ENCODE assay signal across 8 mouse cellular contexts in genomic region chr13:33964206-33965046, GRCm38 (mm10). TPM values are rescaled to one million over a fixed set of nuclear protein-coding genes. Genes with fewer than 3 reads are reported as not detected.
DNase-seq lines count a peak whose midpoint lies in the region; ATAC-seq and TF ChIP-seq lines count a peak whose summit lies in the region.

TSS of gene Nqo2 (plus strand) at chr13:33964687.

- 3% methylated on average over 22 of the region's 22 CpGs for WGBS in kidney, embryonic 14.5 days
- WGBS in limb, embryonic 15.5 days, result 3% methylated on average over 22 of the region's 22 CpGs

- no peaks in the 10 kb centered on the region for H3K36me3 ChIP-seq in kidney, embryonic 14.5 days (ENCODE audit: control insufficient read depth, insufficient read depth, low read length)
- no peaks in the 10 kb centered on the region for H3K36me3 ChIP-seq in limb, embryonic 15.5 days

- peak within 1 kb of the TSS; percentile 51 for H3K4me2 ChIP-seq in kidney, embryonic 14.5 days (replicated peaks; ENCODE audit: low read depth, low read length)
- peak within 1 kb of the TSS; percentile 68 for H3K4me2 ChIP-seq in limb, embryonic 15.5 days

- peak; percentile 89 for DNase-seq in A20 (ENCODE audit: low read depth, low spot score)
- peak; percentile 78 to 79 for DNase-seq in heart, adult 9 months (ENCODE audit: low spot score in 2 of 2)
- peak; percentile 48 to 70 for DNase-seq in spleen, postnatal 4 days (ENCODE audit: low spot score in 2 of 2)

- ATAC-seq in kidney, embryonic 14.5 days (ENCODE audit: low FRiP score, low TSS enrichment), result peak; percentile 95
- ATAC-seq in limb, embryonic 15.5 days (ENCODE audit: insufficient number of reproducible peaks, low FRiP score, low TSS enrichment, low read depth), result peak; percentile 75; the same call in 1 of the 2 replicates
- ATAC-seq in monocyte, adult 5-6 weeks (replicated peaks; ENCODE audit: insufficient number of reproducible peaks, low FRiP score, low TSS enrichment, poor library complexity, severe bottlenecking), result peak; percentile 76

- peak within 1 kb of the TSS; percentile 65 for H3K9ac ChIP-seq in kidney, embryonic 14.5 days (ENCODE audit: low read depth, low read length)
- H3K9ac ChIP-seq in limb, embryonic 15.5 days, result peak within 1 kb of the TSS; percentile 60

- no peaks in the 10 kb centered on the region for H3K9me3 ChIP-seq in kidney, embryonic 14.5 days (ENCODE audit: control insufficient read depth, low read length)
- no peaks in the 10 kb centered on the region for H3K9me3 ChIP-seq in limb, embryonic 15.5 days

- H3K27me3 ChIP-seq in kidney, embryonic 14.5 days (ENCODE audit: control insufficient read depth, insufficient read depth, low read length), result no peaks in the 10 kb centered on the region
- no peaks in the 10 kb centered on the region for H3K27me3 ChIP-seq in limb, embryonic 15.5 days

- peak; percentile 52 for TF ChIP-seq CTCF in bone marrow macrophage, adult 2 months (IDR thresholded peaks at IDR 0.05; ENCODE audit: low read depth, low read length)
- no peak for TF ChIP-seq CTCF in embryonic fibroblast, embryonic 13.5 days (IDR thresholded peaks at IDR 0.05; ENCODE audit: borderline replicate concordance, insufficient read depth, low read length)

- H3K27ac ChIP-seq in bone marrow macrophage, adult 2 months (ENCODE audit: insufficient read depth, low read depth, low read length), result peak within 1 kb of the TSS; percentile 92
- H3K27ac ChIP-seq in embryonic fibroblast, embryonic 13.5 days (ENCODE audit: insufficient read depth, low read length), result peak within 1 kb of the TSS; percentile 45
- peak within 1 kb of the TSS; percentile 96 for H3K27ac ChIP-seq in kidney, embryonic 14.5 days (ENCODE audit: low read depth, low read length)
- peak within 1 kb of the TSS; percentile 91 for H3K27ac ChIP-seq in limb, embryonic 15.5 days

- peaks cover 19% of the 10 kb centered on the region for H3K4me1 ChIP-seq in bone marrow macrophage, adult 2 months (ENCODE audit: control insufficient read depth, insufficient read depth, low read length)
- peaks cover 3% of the 10 kb centered on the region; the same call in 1 of the 2 replicates for H3K4me1 ChIP-seq in embryonic fibroblast, embryonic 13.5 days (ENCODE audit: control insufficient read depth, insufficient read depth, low read length)
- peaks cover 6% of the 10 kb centered on the region; the same call in 1 of the 2 replicates for H3K4me1 ChIP-seq in kidney, embryonic 14.5 days (ENCODE audit: control insufficient read depth, insufficient read depth, low read length)
- H3K4me1 ChIP-seq in limb, embryonic 15.5 days, result peaks cover 5% of the 10 kb centered on the region; the same call in 1 of the 2 replicates

- H3K4me3 ChIP-seq in bone marrow macrophage, adult 2 months (ENCODE audit: insufficient read depth, low read length), result peak within 1 kb of the TSS; percentile 77
- peak within 1 kb of the TSS; percentile 53 for H3K4me3 ChIP-seq in embryonic fibroblast, embryonic 13.5 days (ENCODE audit: insufficient read depth, low read length)
- peak within 1 kb of the TSS; percentile 59 for H3K4me3 ChIP-seq in kidney, embryonic 14.5 days (ENCODE audit: low read length)
- peak within 1 kb of the TSS; percentile 58 for H3K4me3 ChIP-seq in limb, embryonic 15.5 days

- TF ChIP-seq POLR2A in bone marrow macrophage, adult 2 months (IDR thresholded peaks at IDR 0.05; ENCODE audit: borderline replicate concordance, low read depth, low read length), result no peak
- peak; percentile 90 for TF ChIP-seq POLR2A in embryonic fibroblast, embryonic 13.5 days (IDR thresholded peaks at IDR 0.05; ENCODE audit: low read depth, low read length)

RNA-seq across cellular contexts. Expression of gene Nqo2, which starts in this region (rescaled TPM):
- 39.9 and 41.2 TPM in 2 replicates for polyA plus RNA-seq in bone marrow macrophage, adult 2 months (2012; ENCODE audit: insufficient read depth, insufficient read length, missing spikeins)
- polyA plus RNA-seq in embryonic fibroblast, embryonic 13.5 days (2011; ENCODE audit: insufficient read length, low read depth, missing spikeins), result 20.9 and 22.2 TPM in 2 replicates
- polyA plus RNA-seq in kidney, embryonic 14.5 days (2014; fragmentation: Nextera tagmentation; extraction: Ambion mirVana), result 26.2 and 29.6 TPM in 2 replicates
- polyA plus RNA-seq in limb, embryonic 15.5 days (2015; fragmentation: Nextera tagmentation; extraction: Ambion mirVana), result 13.8 and 19.5 TPM in 2 replicates
- 23.0 to 32.6 TPM (median 30.4 TPM) in 3 replicates for total RNA-seq in monocyte, adult 5-6 weeks (2017)

Comparison
In these comparisons a context has a peak if more than half of its experiments do, and no peak if none do; other contexts are left out.
1. Peak in every context shown above with its lines: DNase-seq, ATAC-seq, H3K4me3 ChIP-seq and H3K27ac ChIP-seq.
2. H3K27ac ChIP-seq: peak in every context shown above with its lines; median percentile 96 in kidney, embryonic 14.5 days; 92 in bone marrow macrophage, adult 2 months; 91 in limb, embryonic 15.5 days; 45 in embryonic fibroblast, embryonic 13.5 days.